Mouse (Mus musculus) forebrain, embryonic 10.5 days (tissue): Measurements from ENCODE around the gene Flnc. TPM values are rescaled to one million over a fixed set of nuclear protein-coding genes. Genes with fewer than 3 reads are reported as not detected.

ENCODE experiments used
- DNase-seq: peaks from one replicate; pipeline ENCODE4 v3.0.0-alpha.2; 2017; ENCODE audit warnings: low spot score; ENCODE audit errors: extremely low spot score
- H3K27ac ChIP-seq: fragments of 300-500 bp; sonication (generic); 2 replicates; pipeline ENCODE4 v1.5.1; 2016; ENCODE audit warnings: mild to moderate bottlenecking
- H3K27me3 ChIP-seq: fragments of 300-500 bp; sonication (generic); 2 replicates; pipeline ENCODE4 v1.6.1; 2016; ENCODE audit warnings: mild to moderate bottlenecking; ENCODE audit not compliant: poor library complexity, severe bottlenecking
- H3K36me3 ChIP-seq: fragments of 300-500 bp; sonication (generic); replicated peaks from 2 replicates; pipeline ENCODE4 v1.6.1; 2016; ENCODE audit warnings: mild to moderate bottlenecking, moderate library complexity
- H3K4me1 ChIP-seq: fragments of 300-500 bp; sonication (generic); 2 replicates; pipeline ENCODE4 v1.6.1; 2016
- H3K4me3 ChIP-seq: fragments of 300-500 bp; sonication (generic); 2 replicates; pipeline ENCODE4 v1.5.1; 2016; ENCODE audit warnings: mild to moderate bottlenecking, moderate library complexity
- H3K9me3 ChIP-seq: fragments of 300-500 bp; sonication (generic); 2 replicates; pipeline ENCODE4 v1.6.1; 2016; ENCODE audit warnings: mild to moderate bottlenecking, moderate library complexity
- WGBS: fragments of 180-500 bp; shearing (Covaris S2); methylation state at CpG from one replicate; pipeline ENCODE4 v1.1.7; 2016; 5-methylcytosine and 5-hydroxymethylcytosine counted together
- polyA plus RNA-seq: library from polyadenylated mRNA; unstranded; fragments of >200 nt; fragmentation: Nextera tagmentation; extraction: Ambion mirVana; gene quantifications from 2 replicates; pipeline ENCODE4 v1.2.1, GENCODE M21; 2016

The Flnc gene
- polyA plus RNA-seq, 1 experiment from 2014 or later: 2.6 TPM

GRCm38 (mm10) chr6:29402693-29403342 is 30.2 kb upstream of the Flnc start:
- peaks cover 24% of the 10 kb centered on the region for H3K36me3 ChIP-seq
- peak; percentile 42 for DNase-seq
- H3K9me3 ChIP-seq: no peaks in the 10 kb centered on the region
- H3K4me1 ChIP-seq: peaks cover 11% of the 10 kb centered on the region
- peak overlapping the region; percentile 41 for H3K4me3 ChIP-seq
- peaks cover 20% of the 10 kb centered on the region for H3K27me3 ChIP-seq
- 8% methylated on average over 34 of the region's 34 CpGs for WGBS
- no peak overlapping the region for H3K27ac ChIP-seq

GRCm38 (mm10) chr6:29406412-29406811 is 26.6 kb upstream of the Flnc start:
- WGBS: 89% methylated on average over 6 of the region's 6 CpGs
- peaks cover 9% of the 10 kb centered on the region for H3K27me3 ChIP-seq
- H3K4me1 ChIP-seq: peaks cover 6% of the 10 kb centered on the region
- no peak overlapping the region for H3K4me3 ChIP-seq
- no peaks in the 10 kb centered on the region for H3K9me3 ChIP-seq
- H3K36me3 ChIP-seq: peaks cover 47% of the 10 kb centered on the region
- no peak overlapping the region for H3K27ac ChIP-seq
- no peak for DNase-seq

- no peaks in the 10 kb centered on the region for H3K27me3 ChIP-seq
- peaks cover 59% of the 10 kb centered on the region for H3K36me3 ChIP-seq
- no peaks in the 10 kb centered on the region for H3K4me1 ChIP-seq
- 90% methylated on average over 9 of the region's 9 CpGs for WGBS
- H3K9me3 ChIP-seq: no peaks in the 10 kb centered on the region
- H3K4me3 ChIP-seq: no peak overlapping the region
- H3K27ac ChIP-seq: no peak overlapping the region
- DNase-seq: no peak
Measured at GRCm38 (mm10) chr6:29415446-29415845, 17.6 kb upstream of the Flnc start.

GRCm38 (mm10) chr6:29420596-29420995 is 12.5 kb upstream of the Flnc start:
- H3K9me3 ChIP-seq: no peaks in the 10 kb centered on the region
- no peak overlapping the region for H3K27ac ChIP-seq
- H3K27me3 ChIP-seq: no peaks in the 10 kb centered on the region
- WGBS: 91% methylated on average over 2 of the region's 2 CpGs
- H3K4me3 ChIP-seq: no peak overlapping the region
- no peak for DNase-seq
- no peaks in the 10 kb centered on the region for H3K4me1 ChIP-seq
- peaks cover 22% of the 10 kb centered on the region for H3K36me3 ChIP-seq

- Histone ChIP-seq H3K9me3 (no peaks in the 10 kb centered on the region), H3K4me1 (peaks cover 8% of the 10 kb centered on the region; the same call in 1 of the 2 replicates), H3K4me3 (no peak overlapping the region), H3K27me3 (peaks cover under 1% of the 10 kb centered on the region; the same call in 1 of the 2 replicates), H3K36me3 (no peaks in the 10 kb centered on the region), H3K27ac (no peak overlapping the region)
- WGBS: 86% methylated on average over 8 of the region's 8 CpGs
- DNase-seq: no peak
Measured at GRCm38 (mm10) chr6:29425118-29425517, 7.9 kb upstream of the Flnc start.

GRCm38 (mm10) chr6:29426331-29426730 is 6.7 kb upstream of the Flnc start:
- DNase-seq: no peak
- no peak overlapping the region for H3K4me3 ChIP-seq
- peaks cover 11% of the 10 kb centered on the region for H3K4me1 ChIP-seq
- peaks cover 12% of the 10 kb centered on the region for H3K27me3 ChIP-seq
- H3K36me3 ChIP-seq: no peaks in the 10 kb centered on the region
- H3K27ac ChIP-seq: no peak overlapping the region
- WGBS: 71% methylated on average over 6 of the region's 6 CpGs
- no peaks in the 10 kb centered on the region for H3K9me3 ChIP-seq

GRCm38 (mm10) chr6:29428171-29428570 is 4.9 kb upstream of the Flnc start:
- Histone ChIP-seq H3K9me3 (no peaks in the 10 kb centered on the region), H3K27ac (no peak overlapping the region), H3K27me3 (peaks cover 31% of the 10 kb centered on the region), H3K36me3 (no peaks in the 10 kb centered on the region), H3K4me3 (no peak overlapping the region), H3K4me1 (peaks cover 30% of the 10 kb centered on the region)
- no peak for DNase-seq
- 65% methylated on average over 4 of the region's 4 CpGs for WGBS

GRCm38 (mm10) chr6:29430681-29431420 is 2.2 kb upstream of the Flnc start:
- DNase-seq: no peak
- Histone ChIP-seq H3K36me3 (no peaks in the 10 kb centered on the region), H3K4me1 (peaks cover 57% of the 10 kb centered on the region), H3K27ac (no peak overlapping the region), H3K4me3 (no peak overlapping the region), H3K27me3 (peaks cover 57% of the 10 kb centered on the region), H3K9me3 (no peaks in the 10 kb centered on the region)
- WGBS: 48% methylated on average over 15 of the region's 15 CpGs

GRCm38 (mm10) chr6:29431473-29431872 is 1.6 kb upstream of the Flnc start:
- Histone ChIP-seq H3K27me3 (peaks cover 64% of the 10 kb centered on the region), H3K36me3 (no peaks in the 10 kb centered on the region), H3K9me3 (no peaks in the 10 kb centered on the region), H3K4me1 (peaks cover 63% of the 10 kb centered on the region), H3K27ac (no peak overlapping the region), H3K4me3 (no peak overlapping the region)
- DNase-seq: no peak
- 26% methylated on average over 5 of the region's 5 CpGs for WGBS

- no peaks in the 10 kb centered on the region for H3K9me3 ChIP-seq
- no peaks in the 10 kb centered on the region for H3K36me3 ChIP-seq
- H3K27ac ChIP-seq: no peak overlapping the region
- H3K27me3 ChIP-seq: peaks cover 66% of the 10 kb centered on the region
- peaks cover 70% of the 10 kb centered on the region for H3K4me1 ChIP-seq
- no peak overlapping the region for H3K4me3 ChIP-seq
- 43% methylated on average over 3 of the region's 3 CpGs for WGBS
- DNase-seq: no peak
Measured at GRCm38 (mm10) chr6:29432156-29432555, 900 bp upstream of the Flnc start.

GRCm38 (mm10) chr6:29432676-29433037 is 399 bp upstream of the Flnc start:
- Histone ChIP-seq H3K27ac (peak overlapping the region; percentile 70; the same call in 1 of the 2 replicates), H3K4me3 (peak overlapping the region; percentile 59), H3K9me3 (no peaks in the 10 kb centered on the region), H3K4me1 (peaks cover 71% of the 10 kb centered on the region), H3K27me3 (peaks cover 66% of the 10 kb centered on the region), H3K36me3 (no peaks in the 10 kb centered on the region)
- DNase-seq: no peak

GRCm38 (mm10) chr6:29433804-29434795 is 1.0 kb downstream of the Flnc start:
- Histone ChIP-seq H3K4me1 (peaks cover 64% of the 10 kb centered on the region), H3K36me3 (no peaks in the 10 kb centered on the region), H3K4me3 (peak overlapping the region; percentile 59), H3K9me3 (no peaks in the 10 kb centered on the region), H3K27me3 (peaks cover 66% of the 10 kb centered on the region), H3K27ac (peak overlapping the region; percentile 80)
- 3% methylated on average over 27 of the region's 27 CpGs for WGBS
- peak; percentile 49 for DNase-seq
